Mouse (Mus musculus) heart, postnatal 10 days (tissue): ENCODE measurements at regions not wholly inside any gene's neighbourhood (a gene's known extent, or its start where the extent isn't known, plus 50 kb on each side); places are given as distances from the start of the nearest gene placed in this dataset.
A peak's percentile ranks its signal among the peaks of the same experiment; 100 is the strongest.
"Not testable (repeated sequence)": the region's sequence is repeated elsewhere in the genome, so short reads cannot be mapped to it uniquely, and the experiment has no call there.

ENCODE experiments used
- DNase-seq, 2 experiments: peaks; one replicate each; pipeline ENCODE4 v3.0.0; 2021
- intact Hi-C: fragments of 180-260 bp; cut with DNase I; formaldehyde crosslinking; loops from one replicate; pipeline ENCODE4 v1.15.1; 2025

DNA sequence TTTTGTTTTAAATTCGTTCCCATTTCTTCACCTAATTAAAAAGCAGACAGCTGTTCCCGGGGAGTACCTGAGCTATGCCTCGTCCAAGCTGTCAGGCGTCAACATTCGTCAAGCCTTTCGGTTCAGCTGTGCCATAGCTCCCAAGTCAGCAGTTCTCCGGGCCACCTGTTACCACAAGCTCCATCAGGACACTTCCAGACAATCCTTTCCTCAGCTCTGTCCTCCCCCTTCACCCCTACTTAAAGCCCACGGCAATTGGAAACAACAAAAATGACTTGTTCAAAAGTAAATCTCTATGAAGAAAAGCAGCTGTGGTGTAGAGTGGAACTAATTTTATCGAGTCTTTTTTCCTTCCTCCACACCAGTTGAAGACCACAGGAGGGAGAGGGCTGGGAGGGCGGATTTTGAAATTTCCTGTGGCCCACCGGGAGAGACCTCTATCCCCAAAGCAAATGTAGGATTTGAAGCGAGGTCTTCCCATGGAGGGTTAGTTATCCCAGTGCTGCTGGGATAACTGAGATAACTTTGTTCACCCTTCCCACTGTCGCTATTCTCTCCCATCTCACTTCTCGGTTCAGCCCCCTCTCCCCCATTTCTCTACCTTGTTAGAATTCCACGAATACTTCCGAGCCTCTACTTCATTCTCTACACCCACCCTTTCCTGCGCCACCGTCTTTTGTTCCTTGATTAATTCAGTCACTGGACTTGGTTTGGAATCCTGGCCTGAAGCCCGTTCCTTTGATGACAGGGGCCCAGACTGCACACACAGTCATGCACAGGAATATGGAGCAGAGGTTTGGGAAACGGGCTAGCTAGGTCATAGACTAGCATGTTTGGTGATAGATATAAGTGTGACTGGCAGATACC lies 193.1 kb upstream of the Ccdc54 start:
- intact Hi-C loops: no loop called here
- peak; percentile 50 to 52 for DNase-seq

DNA sequence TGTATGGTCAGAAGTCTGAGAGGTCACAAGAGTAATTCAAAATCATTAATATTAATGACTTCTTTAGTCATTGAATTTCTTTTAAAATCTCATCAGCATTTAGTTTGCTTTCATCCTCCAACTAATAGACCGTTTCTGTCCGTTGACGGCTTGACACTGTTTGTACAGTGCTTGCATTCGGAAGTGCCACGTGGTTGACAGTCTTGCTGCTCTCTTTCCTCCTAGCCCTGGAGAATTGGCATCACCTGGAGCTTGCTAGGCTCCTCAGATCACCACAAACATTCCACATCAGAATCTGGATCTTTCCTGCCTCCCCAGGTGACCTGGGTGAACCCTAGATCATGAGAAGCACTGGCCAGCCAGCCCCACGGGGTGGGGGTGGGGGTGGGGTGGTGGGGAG lies 192.3 kb upstream of the Ccdc54 start:
- intact Hi-C loops: no loop called here
- DNase-seq: no peak

DNA sequence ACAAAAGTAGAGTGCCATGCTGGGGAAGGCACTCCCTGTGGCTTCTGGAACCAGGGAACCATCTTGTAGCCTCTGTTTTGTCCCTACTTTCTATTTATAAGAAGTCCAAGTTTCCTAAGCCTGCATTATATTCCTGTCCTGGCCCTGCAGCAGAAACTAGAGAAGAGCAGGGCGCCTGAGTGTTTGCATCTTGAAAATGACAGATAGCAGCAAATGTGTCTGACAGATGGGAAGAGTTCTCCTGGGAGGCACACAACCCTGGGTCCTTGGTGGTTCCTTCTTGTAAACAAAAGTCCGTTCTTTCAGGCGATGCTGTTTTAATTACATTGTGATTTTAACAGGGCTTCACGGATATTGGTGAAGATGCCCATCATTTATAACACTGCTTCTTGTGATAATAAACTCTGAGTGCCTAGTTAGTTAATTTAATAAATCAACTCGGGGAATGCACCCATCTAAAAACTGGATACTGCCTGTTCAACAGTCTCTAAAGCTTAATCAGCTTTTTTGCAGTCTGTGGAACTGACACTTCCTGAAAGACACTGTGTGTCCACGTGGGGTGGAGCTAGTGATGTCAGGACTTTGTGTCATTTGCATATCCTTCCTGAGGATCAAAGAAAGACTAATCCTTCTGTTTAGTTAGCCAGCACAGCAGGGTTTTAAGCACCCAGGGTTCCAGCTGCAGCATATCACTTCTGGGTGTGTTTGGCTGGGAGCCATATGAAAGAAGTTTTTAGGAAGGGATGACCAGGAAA lies 188.3 kb upstream of the Ccdc54 start:
- intact Hi-C loops: no loop called here
- DNase-seq: no peak

DNA sequence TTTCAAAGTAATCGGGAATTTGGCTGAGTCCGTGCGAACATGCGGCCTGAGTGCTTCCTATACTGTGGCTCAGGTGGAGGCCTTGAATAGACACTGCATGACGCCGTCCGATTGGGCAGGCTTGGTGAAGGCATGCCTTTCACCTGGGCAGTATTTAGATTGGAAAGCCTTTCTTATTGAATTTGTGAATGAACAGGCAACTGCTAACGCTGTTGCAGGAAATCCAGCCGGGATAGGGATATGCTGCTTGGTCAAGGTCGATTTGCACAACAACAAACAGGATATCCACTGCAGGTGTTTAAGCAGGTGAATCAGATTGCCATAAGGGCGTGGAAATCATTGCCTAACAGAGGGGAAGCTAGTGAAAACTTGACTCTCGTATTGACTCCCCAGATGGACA lies 183.7 kb upstream of the Ccdc54 start:
- intact Hi-C loops, DNase-seq: not testable (repeated sequence)

DNA sequence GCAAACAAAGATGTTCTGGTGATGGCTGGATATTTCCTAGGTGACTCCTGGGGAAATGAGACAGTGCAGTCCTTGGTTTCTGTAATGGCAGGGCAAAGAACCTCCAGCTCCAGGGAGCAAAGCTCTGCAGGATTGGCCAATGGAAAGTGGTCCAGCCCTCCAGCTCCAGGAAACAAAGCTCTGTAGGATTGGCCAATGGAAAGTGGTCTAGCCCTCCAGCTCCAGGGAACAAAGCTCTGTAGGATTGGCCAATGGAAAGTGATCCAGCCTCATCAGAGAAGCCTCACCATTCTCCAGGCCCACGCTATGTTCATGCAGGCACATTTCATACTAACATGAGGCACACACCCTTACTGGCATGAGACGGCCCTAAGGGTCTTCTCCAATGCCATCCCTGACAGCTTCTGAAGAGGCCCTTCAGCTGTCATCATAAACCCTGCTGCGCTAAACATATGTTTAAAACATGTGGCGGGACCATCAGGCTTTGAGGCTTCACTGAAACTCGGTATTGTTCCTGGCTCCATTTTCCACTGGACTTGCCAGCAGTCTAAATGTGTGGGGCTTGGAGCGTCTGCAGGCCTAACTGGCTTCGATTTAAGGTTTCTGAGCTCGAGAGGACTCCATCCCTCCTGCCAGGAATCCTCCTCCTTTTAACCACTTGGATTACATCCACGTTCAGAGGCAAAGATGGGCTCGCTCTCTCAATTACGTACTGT lies 175.3 kb upstream of the Ccdc54 start:
- peak; percentile 29 to 40 for DNase-seq
- intact Hi-C loops: no loop called here

DNA sequence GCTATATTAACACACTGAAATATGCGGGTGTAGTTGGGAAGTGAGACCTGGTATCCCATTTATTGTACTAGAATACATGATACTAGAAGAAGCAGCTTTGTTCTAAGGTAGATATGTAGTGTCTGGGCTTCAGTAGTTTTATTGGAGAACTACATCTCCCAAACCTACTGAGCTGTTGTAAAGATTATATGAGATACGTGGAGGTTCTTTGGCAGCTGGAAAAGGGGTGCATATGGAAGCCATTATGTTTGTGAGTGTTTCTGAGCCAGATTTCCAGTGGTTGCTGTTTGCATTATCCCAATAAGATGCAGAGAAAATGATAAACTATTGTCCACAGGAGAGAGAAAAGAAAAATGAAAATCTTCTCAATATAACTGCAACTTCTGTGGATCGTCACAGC lies 171.1 kb upstream of the Ccdc54 start:
- intact Hi-C loops: no loop called here
- DNase-seq: no peak

DNA sequence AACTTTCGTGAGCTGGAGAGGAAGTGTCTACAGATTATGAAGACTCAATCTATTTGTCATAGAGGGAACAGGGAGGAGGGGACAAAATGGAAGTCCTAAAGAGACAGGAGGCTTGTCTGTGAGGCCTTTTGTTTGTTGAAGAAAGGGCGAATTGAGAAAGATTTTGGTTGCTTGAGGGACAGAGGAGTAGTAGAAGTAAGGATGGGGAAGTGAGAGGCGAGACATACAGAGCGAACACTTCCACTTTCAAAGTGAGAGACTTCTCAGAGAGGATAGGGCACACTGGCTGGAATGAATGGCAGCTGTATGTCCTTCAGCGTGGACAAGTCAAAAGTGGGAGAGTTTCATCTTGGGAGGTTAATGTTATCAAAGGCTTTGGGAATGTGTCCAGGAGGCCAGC lies 169.0 kb upstream of the Ccdc54 start:
- intact Hi-C loops: no loop called here
- DNase-seq: no peak

DNA sequence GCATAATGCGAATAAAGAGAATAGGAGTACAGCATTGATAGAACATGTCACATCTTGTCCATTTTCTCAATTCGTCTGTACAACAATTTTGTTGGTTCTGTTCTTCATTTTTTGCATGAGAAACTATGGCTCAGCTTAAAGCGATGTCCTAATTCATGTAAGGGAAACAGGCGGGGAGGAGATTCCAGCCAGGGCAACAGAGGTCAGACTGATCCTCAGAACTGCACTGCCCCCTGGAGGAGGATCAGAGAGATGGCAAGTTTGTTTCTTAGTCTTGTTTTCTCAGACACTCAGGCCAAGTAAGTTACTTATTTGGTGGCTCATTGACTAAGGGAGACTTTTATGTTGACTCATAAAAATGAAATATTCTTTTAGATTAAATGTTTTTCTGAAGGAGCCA lies 165.7 kb upstream of the Ccdc54 start:
- intact Hi-C loops: no loop called here
- DNase-seq: peak; percentile 48 to 76

DNA sequence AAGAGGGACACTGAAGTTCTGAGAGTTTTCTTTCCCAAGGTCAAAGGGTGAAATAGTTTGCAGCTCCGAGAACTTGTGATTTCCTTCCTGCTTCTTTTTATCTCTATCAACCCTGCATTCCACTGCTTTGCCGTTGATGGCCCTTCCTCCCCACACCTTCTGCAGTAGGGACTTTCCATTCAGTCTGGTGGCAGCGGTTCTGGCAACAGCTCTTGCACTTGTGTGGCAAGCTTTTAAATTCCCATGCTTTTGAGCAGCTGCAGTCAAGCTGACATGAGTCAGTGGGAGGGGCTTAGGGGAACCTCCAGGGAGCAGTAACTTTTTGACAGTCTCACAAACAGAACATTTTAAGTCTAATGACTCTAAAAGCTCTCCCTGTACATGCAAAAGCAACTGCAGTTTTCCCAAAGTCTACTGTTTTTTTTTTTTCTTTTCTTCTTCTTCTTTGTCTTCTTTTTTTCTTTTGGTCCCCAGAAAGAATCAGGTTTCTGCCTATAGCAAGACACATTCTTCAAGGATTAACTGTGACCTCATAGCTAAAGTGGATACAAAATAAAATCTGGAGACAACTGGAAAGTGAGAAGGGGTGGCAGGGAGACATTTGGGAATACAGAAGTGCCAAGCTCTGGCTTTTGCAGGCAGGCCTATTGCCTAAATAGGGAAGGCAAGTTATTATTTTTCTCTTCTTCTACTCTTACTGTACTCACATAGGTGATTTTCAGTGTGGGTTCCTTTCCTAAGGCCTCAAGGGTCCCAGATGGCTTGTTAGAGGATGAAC lies 162.8 kb upstream of the Ccdc54 start:
- peak; percentile 72 to 76 for DNase-seq
- intact Hi-C loops: loop anchor here (5.0 kb wide), 1 partner anchor 502 kb away; no protein-coding TSS in a partner anchor

DNA sequence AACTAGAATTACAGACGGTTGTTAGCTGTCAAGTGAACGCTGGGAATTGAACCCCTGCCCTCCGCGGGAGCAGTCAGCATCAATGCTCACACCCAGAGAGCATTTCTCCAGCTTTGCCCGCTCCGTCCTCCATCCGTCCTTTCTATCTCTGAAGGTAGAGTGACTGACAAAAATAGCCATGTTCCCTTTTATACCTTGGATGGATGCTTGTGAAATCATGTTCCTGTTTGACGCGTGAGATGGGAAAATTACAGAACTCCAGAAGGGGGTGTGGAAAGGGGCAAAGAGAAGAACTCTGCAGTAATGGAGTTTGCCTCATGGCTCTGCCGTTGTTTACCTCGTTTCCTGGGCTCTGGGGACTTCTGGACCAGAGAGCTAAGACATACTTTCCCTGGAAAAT lies 162.1 kb upstream of the Ccdc54 start:
- peak; percentile 22 to 29 for DNase-seq
- intact Hi-C loops: loop anchor here (5.0 kb wide), 1 partner anchor 501 kb away; no protein-coding TSS in a partner anchor

DNA sequence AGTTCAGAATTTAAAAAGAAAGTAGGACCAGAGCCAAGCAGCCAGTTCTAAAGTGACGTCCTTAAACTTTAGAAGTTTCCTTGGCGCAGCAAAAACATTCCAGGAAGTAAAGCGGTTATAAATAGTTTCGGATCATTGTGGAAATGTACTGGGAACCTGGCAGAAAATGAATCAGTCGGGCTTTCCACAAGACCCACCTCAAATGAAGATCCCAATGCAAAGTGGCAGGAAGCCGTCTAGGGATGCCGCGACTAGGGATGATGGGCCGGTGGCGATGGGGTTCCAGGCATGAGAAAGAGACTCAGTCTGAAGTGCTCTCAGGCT lies 161.3 kb upstream of the Ccdc54 start:
- intact Hi-C loops: loop anchor here (5.0 kb wide), 1 partner anchor 500 kb away; no protein-coding TSS in a partner anchor
- DNase-seq: peak; percentile 28 to 43

DNA sequence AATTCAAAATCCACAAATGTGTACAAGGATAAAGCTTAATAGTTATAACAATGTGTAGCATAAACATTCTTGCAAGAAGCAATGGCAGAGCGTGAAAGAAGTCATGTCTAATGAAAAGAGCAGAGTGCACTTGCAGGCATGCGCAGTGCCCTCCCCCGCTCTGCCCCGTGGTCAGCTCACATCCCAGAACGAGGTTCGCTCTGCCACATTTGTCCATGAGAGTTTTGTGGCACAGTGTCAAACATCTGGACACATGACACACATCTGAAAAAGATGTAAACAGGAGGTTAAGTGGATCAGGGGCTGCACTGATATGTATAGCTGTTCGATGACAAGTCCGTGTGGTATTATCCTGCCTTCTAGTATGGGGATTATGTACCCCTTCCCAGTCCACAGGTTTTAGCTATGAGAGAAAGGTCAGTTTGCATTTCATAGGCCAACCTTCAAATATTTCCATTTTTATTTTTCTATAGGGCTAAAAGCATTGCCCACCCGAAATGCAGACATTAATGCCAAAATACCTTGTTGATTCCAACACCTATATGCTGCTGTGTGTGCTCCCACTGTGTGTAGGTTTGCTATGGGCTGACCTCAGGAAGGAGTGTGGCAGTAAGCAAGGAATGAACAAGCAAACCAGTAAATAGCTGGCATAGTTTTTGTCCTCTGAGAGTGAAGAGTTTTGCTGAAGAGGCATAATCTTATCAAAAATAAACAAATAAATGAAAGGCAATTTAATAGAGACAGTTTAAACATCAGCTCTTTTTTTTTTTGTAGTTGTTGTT lies 160.7 kb upstream of the Ccdc54 start:
- intact Hi-C loops: loop anchor here (5.0 kb wide), 1 partner anchor 499 kb away; no protein-coding TSS in a partner anchor
- peak; percentile 7 to 15 for DNase-seq

DNA sequence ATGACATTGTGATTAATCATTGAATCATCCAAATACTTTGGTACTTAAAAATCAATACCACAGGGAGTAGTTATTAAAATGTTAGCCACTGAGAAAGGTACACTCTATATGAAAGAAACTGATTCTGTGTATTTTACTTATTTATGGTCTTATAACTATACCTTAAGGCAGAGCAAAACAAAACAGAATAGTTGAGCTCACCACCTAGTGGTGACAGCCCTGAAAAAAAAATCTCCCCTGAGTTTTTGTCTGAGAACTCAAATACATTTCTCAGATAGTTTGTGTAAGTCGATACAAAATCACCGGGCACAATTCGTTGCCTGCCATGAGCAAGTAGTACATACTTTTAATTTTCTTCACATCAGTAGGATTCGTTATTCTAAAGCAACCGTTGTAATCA lies 156.7 kb upstream of the Ccdc54 start:
- intact Hi-C loops: no loop called here
- DNase-seq: no peak

DNA sequence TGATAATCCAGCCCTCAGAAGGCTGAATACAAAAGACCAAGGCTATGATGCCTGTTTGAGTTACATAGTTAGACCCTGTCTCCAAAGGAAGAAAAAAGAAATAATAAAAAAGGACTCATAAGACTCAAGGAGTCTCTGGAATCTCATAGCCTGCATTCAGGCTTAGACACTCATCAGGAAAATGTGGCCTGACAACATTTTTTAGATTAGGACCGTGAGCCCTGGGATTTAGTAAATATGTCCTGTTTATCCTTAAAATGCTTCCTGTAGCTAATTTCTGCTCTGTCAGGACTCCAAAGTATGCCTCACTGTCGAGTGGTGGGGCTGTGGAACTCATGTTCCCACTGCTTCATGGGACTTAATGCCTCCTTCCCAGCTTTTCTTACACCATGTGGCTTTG lies 154.8 kb upstream of the Ccdc54 start:
- intact Hi-C loops: no loop called here
- DNase-seq: no peak

DNA sequence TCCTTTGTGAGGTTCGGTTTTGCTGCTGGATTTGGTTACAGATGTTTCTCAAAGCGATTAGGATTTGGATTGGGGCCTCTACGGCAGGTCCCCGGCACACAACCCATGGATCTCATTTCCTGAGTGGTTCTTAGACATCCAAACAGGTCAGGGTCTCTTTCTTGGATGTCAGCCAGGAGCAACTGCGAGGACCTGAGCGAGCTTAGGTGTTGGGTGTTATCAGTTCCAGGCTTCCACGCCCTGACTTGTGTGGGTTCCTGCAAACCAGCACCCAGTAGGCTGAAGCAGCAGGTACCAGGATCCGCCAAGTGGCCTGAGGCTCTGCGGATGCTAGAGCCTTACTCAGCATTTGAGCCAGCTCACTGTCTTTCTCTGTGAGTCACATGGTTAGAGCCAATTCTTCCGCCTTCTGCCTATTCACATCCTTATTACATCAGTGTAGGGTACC lies 146.5 kb upstream of the Ccdc54 start:
- intact Hi-C loops: loop anchor here (2.0 to 10.0 kb wide), 5 partner anchors 307 to 973 kb away; no protein-coding TSS in a partner anchor
- peak in 1 of 2 experiments; percentile 23 for DNase-seq

DNA sequence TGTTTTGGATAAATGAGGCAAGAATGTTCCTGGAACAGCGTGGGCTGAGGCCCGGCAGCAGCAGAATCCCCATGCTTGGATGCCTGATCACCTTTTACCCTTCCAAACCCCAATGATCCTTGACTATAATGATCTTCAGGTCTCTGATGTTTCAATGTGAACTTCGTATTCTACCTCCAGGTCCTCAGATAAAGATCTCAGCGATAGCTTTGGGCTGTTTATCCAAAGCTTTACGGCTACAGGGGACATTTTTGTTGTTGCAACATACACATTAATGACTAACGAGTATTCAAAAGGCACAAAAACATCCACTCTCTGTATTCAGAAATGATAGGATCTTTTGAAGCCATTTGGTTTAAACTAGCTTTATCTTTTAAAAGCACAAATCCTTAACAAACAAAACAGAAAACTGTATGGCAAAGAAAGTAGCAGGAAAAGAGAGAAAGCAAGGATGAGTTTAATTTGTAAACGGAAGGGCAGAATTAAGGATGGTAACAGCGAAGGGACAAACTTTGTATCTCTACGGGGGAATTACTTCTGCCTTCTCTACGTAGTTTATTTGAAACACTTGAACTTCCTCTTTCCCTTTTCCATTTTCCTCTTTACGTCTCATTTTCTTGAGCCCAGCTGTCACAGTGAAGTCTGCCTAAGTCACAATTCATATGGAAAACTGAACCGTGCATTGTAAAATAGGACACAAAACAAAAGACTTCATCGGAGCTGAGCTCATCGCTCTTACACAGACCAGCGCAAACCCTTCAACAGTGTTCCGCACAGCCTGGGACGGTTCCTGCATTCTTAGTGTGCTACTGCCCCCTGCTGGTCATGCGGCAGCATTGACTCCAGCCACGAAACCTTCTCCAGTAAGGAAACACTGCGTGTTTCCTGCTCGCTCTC lies 145.4 kb upstream of the Ccdc54 start:
- intact Hi-C loops: loop anchor here (1.0 to 10.0 kb wide), 7 partner anchors 207 to 972 kb away; no protein-coding TSS in a partner anchor
- DNase-seq: peak; percentile 95 to 97

DNA sequence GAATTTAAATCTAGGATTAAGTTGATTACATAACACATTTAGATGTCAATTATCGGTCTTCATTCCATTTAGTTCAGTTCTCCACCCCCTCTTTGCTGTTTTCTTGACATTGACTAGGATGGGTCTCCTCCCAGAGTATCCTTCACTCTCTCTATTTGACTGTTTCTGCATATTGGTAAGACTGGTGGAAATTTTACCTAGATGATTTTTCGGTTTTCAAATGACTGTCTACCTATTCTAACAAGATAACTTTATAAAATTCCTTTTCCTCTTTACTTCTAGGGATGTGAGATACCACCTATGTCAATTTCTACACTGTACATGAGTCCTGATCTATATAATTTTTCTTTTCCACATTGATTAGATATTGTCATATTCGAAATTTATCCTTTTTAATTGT lies 142.4 kb upstream of the Ccdc54 start:
- intact Hi-C loops: loop anchor here (10.0 kb wide), 1 partner anchor 969 kb away; no protein-coding TSS in a partner anchor
- DNase-seq: no peak
